ENCODE assay signal across 20 mouse cellular contexts in genomic region chrX:95138636-95139035, GRCm38 (mm10). TPM values are rescaled to one million over a fixed set of nuclear protein-coding genes. Genes with fewer than 3 reads are reported as not detected.
DNase-seq lines count a peak whose midpoint lies in the region; ATAC-seq and TF ChIP-seq lines count a peak whose summit lies in the region.
"Had no signal": no experiment of that assay in that cellular context is flagged by ENCODE, and none has a peak within 500 bp of the region (broad histone marks: within the 10 kb centered on the region; RNA-seq: fewer than 3 reads in every experiment).

No protein-coding gene starts in this region.

- ATAC-seq in frontal cortex, adult (ENCODE audit: low TSS enrichment) = peak; percentile 65
- ATAC-seq: forebrain, embryonic 13.5 days; forebrain, embryonic 15.5 days; forebrain, postnatal 0 days had no signal

- TF ChIP-seq CTCF in layer of hippocampus, adult 2 months (conservative IDR thresholded peaks at IDR 0.05) = no peak

- DNase-seq in frontal cortex, postnatal 36 days (ENCODE audit: low spot score in 2 of 2) = no peak
- DNase-seq in layer of hippocampus, adult 2 months (ENCODE audit: low spot score in 2 of 2) = peak; percentile 18 to 21
- DNase-seq in layer of hippocampus, postnatal 25 days (ENCODE audit: extremely low spot score in 1 of 2, low spot score in 1 of 2) = no peak
- DNase-seq in left cerebral cortex, postnatal 14 days (ENCODE audit: low spot score in 2 of 2) = peak; percentile 15 to 28
- no peak for DNase-seq in left cerebral cortex, postnatal 36 days (ENCODE audit: low spot score in 2 of 2)
- peak; percentile 49 for DNase-seq in telencephalon, adult 2 months (ENCODE audit: low read depth, low spot score)
- DNase-seq in ovary, postnatal 36 days (ENCODE audit: low spot score) = no peak
- DNase-seq: adrenal gland, adult 2 months; adrenal gland, postnatal 10 days; adrenal gland, postnatal 25 days; cerebellum, adult 11-12 months; cerebellum, adult 8-10 months; cerebellum, postnatal 10 days; cerebellum, postnatal 25 days; forebrain, postnatal 0 days had no signal

- peak overlapping the region; percentile 59; the same call in 1 of the 2 replicates for H3K27ac ChIP-seq in layer of hippocampus, adult 2 months
- H3K27ac ChIP-seq: embryonic facial prominence, embryonic 10.5 days; embryonic facial prominence, embryonic 12.5 days; forebrain, embryonic 13.5 days; forebrain, embryonic 15.5 days had no signal

- H3K4me3 ChIP-seq in layer of hippocampus, adult 2 months = no peak overlapping the region
- H3K4me3 ChIP-seq: embryonic facial prominence, embryonic 10.5 days; embryonic facial prominence, embryonic 12.5 days; forebrain, embryonic 13.5 days; forebrain, embryonic 15.5 days had no signal

- intact Hi-C loops in left cerebral cortex, postnatal 14 days (cut with DNase I) = no loop called here
- intact Hi-C loops in left cerebral cortex, postnatal 36 days (cut with DNase I) = no loop called here

RNA-seq across cellular contexts. Expression of gene Arhgef9, which starts 58.0 kb away (rescaled TPM):
- 100 to 1,000 TPM; 279 to 295 TPM for total RNA-seq in layer of hippocampus, adult 2 months (2021)
- 100 to 1,000 TPM; 264 to 279 TPM for total RNA-seq in layer of hippocampus, postnatal 25 days (2021)
- 100 to 1,000 TPM; 255 to 274 TPM for total RNA-seq in left cerebral cortex, postnatal 14 days (2021)
- 100 to 1,000 TPM; 294 to 314 TPM for total RNA-seq in left cerebral cortex, postnatal 36 days (2021)

Comparison
In these comparisons a context has a peak if more than half of its experiments do, and no peak if none do; other contexts are left out.
1. DNase-seq: peak in layer of hippocampus, adult 2 months (2 of 2), left cerebral cortex, postnatal 14 days (2 of 2) and telencephalon, adult 2 months (single experiment); none in frontal cortex, postnatal 36 days (0 of 2), layer of hippocampus, postnatal 25 days (0 of 2), left cerebral cortex, postnatal 36 days (0 of 2) and ovary, postnatal 36 days (single experiment).